Mouse (Mus musculus) CD8-positive naive resting alpha-beta T cell, adult 2 months (primary cell): Measurements from ENCODE around the gene Ptprd.

ENCODE experiments used
- DNase-seq, 2 experiments: peaks; one replicate each; pipeline ENCODE4 v3.0.0; 2022; ENCODE audit warnings: low read depth in 2 of 2, low spot score in 2 of 2

Gene Ptprd

GRCm38 (mm10) chr4:76941382-76942360 lies 1270.1 kb downstream of the Ptprd start:
- DNase-seq: no peak

GRCm38 (mm10) chr4:76931559-76931958 lies 1280.2 kb downstream of the Ptprd start:
- DNase-seq: no peak

GRCm38 (mm10) chr4:76913532-76914150 lies 1298.1 kb downstream of the Ptprd start:
- DNase-seq: no peak

- DNase-seq: no peak
These were observed 1310.1 kb downstream of the Ptprd start for GRCm38 (mm10) chr4:76901692-76902091.

- no peak for DNase-seq
These were observed 1322.1 kb downstream of the Ptprd start for GRCm38 (mm10) chr4:76889669-76890068.

- no peak for DNase-seq
These were observed 1330.2 kb downstream of the Ptprd start for GRCm38 (mm10) chr4:76881610-76882009.

- no peak for DNase-seq
These were observed 1340.8 kb downstream of the Ptprd start for GRCm38 (mm10) chr4:76870971-76871370.

- no peak for DNase-seq
These were observed 1346.2 kb downstream of the Ptprd start for GRCm38 (mm10) chr4:76865585-76865984.

GRCm38 (mm10) chr4:76846265-76846664 lies 1365.5 kb downstream of the Ptprd start:
- no peak for DNase-seq

GRCm38 (mm10) chr4:76839016-76839415 lies 1372.7 kb downstream of the Ptprd start:
- no peak for DNase-seq

GRCm38 (mm10) chr4:76812138-76812537 lies 1399.6 kb downstream of the Ptprd start:
- DNase-seq: no peak

- DNase-seq: no peak
These were observed 1409.1 kb downstream of the Ptprd start for GRCm38 (mm10) chr4:76802708-76803107.

- no peak for DNase-seq
These were observed 1413.5 kb downstream of the Ptprd start for GRCm38 (mm10) chr4:76798010-76799007.

- DNase-seq: no peak
These were observed 1426.4 kb downstream of the Ptprd start for GRCm38 (mm10) chr4:76785389-76785788.

GRCm38 (mm10) chr4:76779558-76780124 lies 1432.1 kb downstream of the Ptprd start:
- no peak for DNase-seq

GRCm38 (mm10) chr4:76766918-76767317 lies 1444.8 kb downstream of the Ptprd start:
- DNase-seq: no peak

- no peak for DNase-seq
These were observed 1445.3 kb downstream of the Ptprd start for GRCm38 (mm10) chr4:76766429-76766828.

- no peak for DNase-seq
These were observed 1461.1 kb downstream of the Ptprd start for GRCm38 (mm10) chr4:76750709-76751108.

GRCm38 (mm10) chr4:76735831-76736230 lies 1475.9 kb downstream of the Ptprd start:
- no peak for DNase-seq

- no peak for DNase-seq
These were observed 1536.0 kb downstream of the Ptprd start for GRCm38 (mm10) chr4:76675726-76676125.

GRCm38 (mm10) chr4:76673224-76673623 lies 1538.5 kb downstream of the Ptprd start:
- no peak for DNase-seq
